Mouse (Mus musculus) heart, postnatal 4 days (tissue): ENCODE measurements at regions not wholly inside any gene's neighbourhood (a gene's known extent, or its start where the extent isn't known, plus 50 kb on each side); places are given as distances from the start of the nearest gene placed in this dataset.

Experiments
- DNase-seq: peaks from one replicate; pipeline ENCODE4 v3.0.0; 2021

- no peak for DNase-seq
Measured at GRCm38 (mm10) chr17:79414006-79414405, 59.1 kb upstream of the Cdc42ep3 start.

- DNase-seq = no peak
Measured at GRCm38 (mm10) chr17:79417953-79418352, 63.1 kb upstream of the Cdc42ep3 start.

GRCm38 (mm10) chr17:79421618-79422017 lies 66.7 kb upstream of the Cdc42ep3 start:
- no peak for DNase-seq

GRCm38 (mm10) chr17:79439182-79439581 lies 84.3 kb upstream of the Cdc42ep3 start:
- no peak for DNase-seq

- no peak for DNase-seq
Measured at GRCm38 (mm10) chr17:79442507-79443115, 87.7 kb upstream of the Cdc42ep3 start.

GRCm38 (mm10) chr17:79447170-79447569 lies 92.3 kb upstream of the Cdc42ep3 start:
- DNase-seq = no peak

- peak; percentile 37 for DNase-seq
Measured at GRCm38 (mm10) chr17:79451141-79451860, 96.4 kb upstream of the Cdc42ep3 start.

- no peak for DNase-seq
Measured at GRCm38 (mm10) chr17:79453825-79454224, 98.9 kb upstream of the Cdc42ep3 start.

- no peak for DNase-seq
Measured at GRCm38 (mm10) chr17:79454526-79454925, 99.6 kb upstream of the Cdc42ep3 start.

GRCm38 (mm10) chr17:79455229-79455628 lies 100.3 kb upstream of the Cdc42ep3 start:
- DNase-seq = no peak

- no peak for DNase-seq
Measured at GRCm38 (mm10) chr17:79457636-79458035, 102.7 kb upstream of the Cdc42ep3 start.

GRCm38 (mm10) chr17:79461681-79462091 lies 106.8 kb upstream of the Cdc42ep3 start:
- no peak for DNase-seq

GRCm38 (mm10) chr17:79463074-79463694 lies 108.3 kb upstream of the Cdc42ep3 start:
- DNase-seq = no peak

- no peak for DNase-seq
Measured at GRCm38 (mm10) chr17:79465666-79466065, 110.8 kb upstream of the Cdc42ep3 start.

GRCm38 (mm10) chr17:79471639-79472038 lies 116.7 kb upstream of the Cdc42ep3 start:
- DNase-seq = no peak

- DNase-seq = peak; percentile 25
Measured at GRCm38 (mm10) chr17:79472106-79472995, 117.5 kb upstream of the Cdc42ep3 start.

- DNase-seq = no peak
Measured at GRCm38 (mm10) chr17:79476671-79477070, 121.8 kb upstream of the Cdc42ep3 start.

- DNase-seq = no peak
Measured at GRCm38 (mm10) chr17:79481112-79481738, 126.3 kb upstream of the Cdc42ep3 start.

- DNase-seq = no peak
Measured at GRCm38 (mm10) chr17:79481936-79482335, 127.0 kb upstream of the Cdc42ep3 start.

GRCm38 (mm10) chr17:79485239-79485638 lies 126.4 kb upstream of the Rmdn2 start:
- DNase-seq = no peak

- DNase-seq = no peak
Measured at GRCm38 (mm10) chr17:79489306-79489705, 122.4 kb upstream of the Rmdn2 start.

- no peak for DNase-seq
Measured at GRCm38 (mm10) chr17:79497629-79498028, 114.0 kb upstream of the Rmdn2 start.
